Mouse (Mus musculus): ENCODE data around the gene Gbe1.
A peak's percentile ranks its signal among the peaks of the same experiment; 100 is the strongest.

The Gbe1 gene

DNA sequence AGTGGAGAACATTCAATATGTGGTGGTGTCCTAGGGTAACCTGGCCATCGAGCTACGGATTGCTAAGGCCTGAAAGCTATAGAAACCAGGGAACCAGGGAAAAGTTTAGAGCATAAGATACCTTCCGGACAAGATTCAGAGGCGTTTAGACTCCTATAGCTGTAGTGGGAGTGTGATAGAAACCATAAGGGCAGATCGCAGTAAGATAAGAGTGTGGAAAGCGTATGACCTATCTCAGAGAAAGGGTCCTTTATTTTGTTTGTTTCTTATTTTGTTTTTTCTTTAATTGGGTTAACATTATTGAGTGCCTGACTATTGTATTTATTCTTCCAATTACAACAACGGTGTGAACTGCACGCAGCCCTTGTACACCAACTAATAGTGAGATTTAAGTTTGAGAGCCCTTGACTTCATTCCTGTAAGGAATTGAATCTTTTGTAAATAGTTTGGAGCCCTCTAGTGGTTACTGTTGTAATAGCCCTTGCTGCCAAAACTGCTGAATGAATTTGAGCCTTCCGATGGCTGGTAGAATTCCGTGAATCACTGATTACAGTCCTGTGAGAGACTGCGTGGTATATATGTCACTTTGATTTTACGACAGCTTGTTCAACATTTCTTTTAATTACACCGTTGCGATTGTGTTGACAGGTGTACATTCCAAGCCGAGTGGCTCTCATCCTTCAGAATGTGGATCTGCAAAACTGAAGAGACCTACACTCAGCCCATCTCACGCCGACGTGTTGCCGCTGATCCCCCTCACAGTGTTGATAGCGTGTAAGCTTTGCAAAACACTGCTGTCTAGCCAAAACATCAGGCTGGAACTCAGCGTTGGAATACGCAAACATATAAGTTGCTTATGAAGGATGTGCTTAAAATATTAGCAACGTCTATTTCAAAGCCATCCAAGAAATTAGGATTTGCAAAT, 254.9 kb downstream of the Gbe1 start:
- DNase-seq (ENCODE audit: low spot score), result peak; percentile 76

DNA sequence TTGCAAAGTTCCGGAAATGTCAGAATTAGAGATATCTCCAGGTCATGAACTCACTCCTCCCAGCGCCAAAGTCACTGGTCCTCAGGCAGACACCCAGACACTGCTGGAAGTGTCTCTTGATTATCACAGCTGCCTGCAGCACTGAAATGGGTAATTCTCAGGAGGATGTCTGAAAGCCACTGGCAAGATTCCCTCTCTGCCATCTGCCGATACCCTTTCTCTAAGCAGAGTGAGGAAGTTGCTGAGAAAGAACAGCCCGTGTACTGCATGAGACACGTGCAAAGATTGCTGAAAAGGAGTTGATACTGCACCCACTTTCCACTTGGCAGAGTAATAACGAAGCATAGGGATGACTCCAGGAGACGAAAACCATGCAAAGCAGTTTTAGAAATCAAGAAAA, 272.2 kb downstream of the Gbe1 start:
- peak; percentile 60 for DNase-seq (ENCODE audit: low spot score)

DNA sequence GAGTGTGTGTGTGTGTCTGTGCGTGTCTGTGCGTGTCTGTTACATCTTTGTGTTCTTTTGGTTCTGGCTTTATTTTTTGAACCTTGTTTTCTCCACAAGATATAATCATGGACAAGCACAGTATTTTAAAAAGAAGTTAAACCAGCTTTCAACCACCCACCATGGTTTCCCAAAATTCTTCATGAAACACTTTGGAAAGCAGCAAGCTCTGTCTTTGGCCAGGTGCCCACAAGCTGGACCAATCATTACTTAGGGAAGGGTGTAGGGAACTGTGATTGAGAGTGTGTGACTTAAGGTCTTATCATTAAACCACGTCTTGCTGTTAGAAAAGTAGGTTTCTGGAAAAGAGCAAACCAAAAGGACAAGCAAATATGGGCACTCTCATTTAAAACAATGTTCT, 288.6 kb downstream of the Gbe1 start:
- DNase-seq (ENCODE audit: low spot score), result no peak

GRCm38 (mm10) chr16:70608358-70608757, 294.6 kb downstream of the Gbe1 start:
- DNase-seq (ENCODE audit: low spot score), result no peak

DNA sequence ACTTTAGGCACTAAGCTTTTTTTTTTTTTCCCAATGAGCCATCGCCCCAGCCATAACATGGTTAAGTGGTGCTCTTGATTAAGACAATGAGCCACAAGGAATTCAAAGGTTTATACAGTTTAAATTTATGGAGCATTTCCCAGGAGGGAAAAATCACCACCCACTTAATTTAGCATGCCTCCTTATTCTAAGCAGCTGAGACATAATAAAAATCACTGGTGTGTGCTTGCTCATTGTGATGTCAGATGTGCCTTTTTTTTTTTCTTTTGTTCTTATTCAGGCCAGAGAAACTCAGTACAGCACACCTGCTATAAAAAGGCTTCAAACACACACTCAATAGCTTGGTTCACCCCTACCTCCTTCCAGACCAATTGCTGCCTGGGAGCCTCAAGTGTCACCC, 303.9 kb downstream of the Gbe1 start:
- DNase-seq (ENCODE audit: low spot score), result no peak

DNA sequence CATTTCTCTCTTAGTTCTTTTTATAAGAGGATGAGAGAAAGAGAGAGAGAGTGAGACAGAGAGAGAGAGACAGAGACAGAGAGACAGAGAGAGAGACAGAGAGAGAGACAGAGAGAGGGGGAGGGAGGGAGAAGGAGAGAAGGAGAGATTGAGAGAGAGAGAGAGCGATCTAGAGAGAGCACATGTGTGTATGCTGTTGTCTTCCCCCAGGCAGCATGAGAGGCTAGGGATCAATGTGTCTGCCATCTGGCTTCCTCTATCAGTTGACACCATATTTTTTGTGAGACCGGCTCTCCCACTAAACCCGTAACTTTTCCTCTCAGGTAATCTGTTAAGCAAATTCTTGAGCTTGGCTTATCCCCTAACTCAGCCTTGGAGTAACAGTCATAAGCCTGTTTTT, 304.4 kb downstream of the Gbe1 start:
- no peak for DNase-seq (ENCODE audit: low spot score)

Data from layer of hippocampus, adult 11-12 months (tissue).